Mouse (Mus musculus) spleen, adult 18-20 months (tissue): ENCODE results near the gene Psmc3.
"Not testable (repeated sequence)": the region's sequence is repeated elsewhere in the genome, so short reads cannot be mapped to it uniquely, and the experiment has no call there.

Source experiments
- DNase-seq, 2 experiments: peaks; one replicate each; pipeline ENCODE4 v3.0.0; 2022; ENCODE audit warnings: mixed read lengths in 2 of 2

Gene Psmc3

GRCm38 (mm10) chr2:91053934-91054382 is at the start of gene Psmc3:
Psmc3 (plus strand) TSS chr2:91054009.
- DNase-seq: peak; percentile 90 to 95

GRCm38 (mm10) chr2:91008536-91008935 is 45.3 kb upstream of the Psmc3 start:
- DNase-seq: no peak

- DNase-seq: peak; percentile 9 to 25
Observed at GRCm38 (mm10) chr2:91013881-91014280, 39.9 kb upstream of the Psmc3 start.

- no peak for DNase-seq
Observed at GRCm38 (mm10) chr2:91015386-91015785, 38.4 kb upstream of the Psmc3 start.

- no peak for DNase-seq
Observed at GRCm38 (mm10) chr2:91018061-91018788, 35.6 kb upstream of the Psmc3 start.

- DNase-seq: no peak
Observed at GRCm38 (mm10) chr2:91019911-91020310, 33.9 kb upstream of the Psmc3 start.

- DNase-seq: not testable (repeated sequence)
Observed at GRCm38 (mm10) chr2:91022266-91022665, 31.5 kb upstream of the Psmc3 start.

- no peak for DNase-seq
Observed at GRCm38 (mm10) chr2:91023131-91023530, 30.7 kb upstream of the Psmc3 start.

GRCm38 (mm10) chr2:91023956-91024355 is 29.9 kb upstream of the Psmc3 start:
- DNase-seq: no peak

GRCm38 (mm10) chr2:91025081-91025516 is 28.7 kb upstream of the Psmc3 start:
- DNase-seq: no peak

GRCm38 (mm10) chr2:91026491-91026890 is 27.3 kb upstream of the Psmc3 start:
- no peak for DNase-seq

- no peak for DNase-seq
Observed at GRCm38 (mm10) chr2:91027391-91028214, 26.2 kb upstream of the Psmc3 start.

- DNase-seq: no peak
Observed at GRCm38 (mm10) chr2:91031216-91031615, 22.6 kb upstream of the Psmc3 start.

GRCm38 (mm10) chr2:91033000-91033399 is 20.8 kb upstream of the Psmc3 start:
- DNase-seq: no peak

GRCm38 (mm10) chr2:91035385-91035784 is 18.4 kb upstream of the Psmc3 start, which contains the start of gene Rapsn:
Rapsn (plus strand) TSS chr2:91035620.
- no peak for DNase-seq

- no peak for DNase-seq
Observed at GRCm38 (mm10) chr2:91041786-91042185, 12.0 kb upstream of the Psmc3 start.

GRCm38 (mm10) chr2:91042651-91043398 is 11.0 kb upstream of the Psmc3 start:
- DNase-seq: no peak

GRCm38 (mm10) chr2:91044727-91045126 is 9.1 kb upstream of the Psmc3 start:
- no peak for DNase-seq

- not testable (repeated sequence) for DNase-seq
Observed at GRCm38 (mm10) chr2:91045805-91046204, 8.0 kb upstream of the Psmc3 start.

- DNase-seq: no peak
Observed at GRCm38 (mm10) chr2:91047359-91047758, 6.5 kb upstream of the Psmc3 start.

- no peak for DNase-seq
Observed at GRCm38 (mm10) chr2:91051917-91052316, 1.9 kb upstream of the Psmc3 start.

GRCm38 (mm10) chr2:91052752-91053151 is 1.1 kb upstream of the Psmc3 start:
- no peak for DNase-seq
